Mouse (Mus musculus) CH12.LX (cell line): ENCODE measurements around the gene Gja5. TPM values are rescaled to one million over a fixed set of nuclear protein-coding genes. Genes with fewer than 3 reads are reported as not detected.

Source experiments
- DNase-seq: peaks from one replicate; pipeline ENCODE4 v3.0.0-alpha.2; 2013; ENCODE audit errors: extremely low read depth
- H3K27ac ChIP-seq: 2 replicates; pipeline ENCODE4 v1.5.1; 2012; ENCODE audit warnings: low read depth, mild to moderate bottlenecking, control low read depth, moderate library complexity; ENCODE audit not compliant: insufficient read depth
- H3K27me3 ChIP-seq: replicated peaks from 2 replicates; pipeline ENCODE3; 2012; ENCODE audit warnings: inconsistent platforms
- H3K36me3 ChIP-seq, 2 experiments: replicated peaks in 1 of 2; 2 replicates each; pipeline versions ENCODE3 to v1.6.1; 2012; ENCODE audit warnings: inconsistent platforms in 1 of 2, low read length in 1 of 2, mild to moderate bottlenecking in 1 of 2, mixed read lengths in 1 of 2, moderate library complexity in 1 of 2; ENCODE audit not compliant: control insufficient read depth in 1 of 2, insufficient read depth in 1 of 2
- H3K4me1 ChIP-seq, 2 experiments: 2 replicates each; pipeline ENCODE4 v1.6.1; 2012; ENCODE audit warnings: inconsistent platforms in 1 of 2, moderate library complexity in 1 of 2; ENCODE audit not compliant: insufficient read depth in 2 of 2, control insufficient read depth in 1 of 2
- H3K4me2 ChIP-seq: 2 replicates; pipeline ENCODE4 v1.6.1; 2012; ENCODE audit warnings: low read depth, mild to moderate bottlenecking, control low read depth; ENCODE audit not compliant: poor library complexity, insufficient read depth, severe bottlenecking
- H3K4me3 ChIP-seq, 3 experiments: fragments of 150-350 bp in 1 of 3; sonication (generic) in 1 of 3; replicated peaks in 1 of 3; 2 replicates each; pipeline versions ENCODE3 to v1.5.1; 2011 to 2012; ENCODE audit warnings: low read depth in 2 of 3, low read length in 2 of 3, mild to moderate bottlenecking in 2 of 3, moderate library complexity in 2 of 3, control low read depth in 1 of 3, improper control_type of control experiment in 1 of 3, inconsistent platforms in 1 of 3, mixed read lengths in 1 of 3; ENCODE audit not compliant: poor library complexity in 1 of 3
- H3K79me2 ChIP-seq: replicated peaks from 2 replicates; pipeline ENCODE4 v1.6.1; 2012; ENCODE audit warnings: mild to moderate bottlenecking, moderate library complexity; ENCODE audit not compliant: control insufficient read depth, poor library complexity, insufficient read depth, severe bottlenecking; ENCODE audit errors: extremely low read depth
- H3K9ac ChIP-seq: 2 replicates; pipeline ENCODE4 v1.6.1; 2012; ENCODE audit warnings: low read depth, mild to moderate bottlenecking, control low read depth, moderate library complexity; ENCODE audit not compliant: insufficient read depth
- H3K9me3 ChIP-seq: replicated peaks from 2 replicates; pipeline ENCODE3; 2012; ENCODE audit warnings: low read length, inconsistent platforms, mixed read lengths
- BHLHE40 ChIP-seq: IDR thresholded peaks from 2 replicates; pipeline ENCODE4 v1.6.1; 2011; ENCODE audit warnings: mild to moderate bottlenecking, low read depth, low read length, improper control_type of control experiment
- CHD1 ChIP-seq: IDR thresholded peaks from 2 replicates; pipeline ENCODE4 v1.6.1; 2012; ENCODE audit warnings: low read depth, low read length, improper control_type of control experiment, inconsistent platforms
- CHD2 ChIP-seq: IDR thresholded peaks from 2 replicates; pipeline ENCODE4 v1.6.1; 2011; ENCODE audit warnings: low read length, improper control_type of control experiment
- CTCF ChIP-seq, 2 experiments: IDR thresholded peaks in 1 of 2; conservative IDR thresholded peaks in 1 of 2; 2 replicates each; pipeline ENCODE4 v1.5.1; 2011 to 2012; ENCODE audit warnings: low read depth in 2 of 2, low read length in 2 of 2, improper control_type of control experiment in 1 of 2, inconsistent platforms in 1 of 2, mild to moderate bottlenecking in 1 of 2, moderate library complexity in 1 of 2
- ELF1 ChIP-seq: IDR thresholded peaks from 2 replicates; pipeline ENCODE4 v1.6.1; 2014; ENCODE audit warnings: low read depth, mild to moderate bottlenecking, inconsistent platforms, low read length, improper control_type of control experiment
- EP300 ChIP-seq: IDR thresholded peaks from 2 replicates; pipeline ENCODE4 v1.6.1; 2011; ENCODE audit warnings: low read length, improper control_type of control experiment
- HCFC1 ChIP-seq: IDR thresholded peaks from 2 replicates; pipeline ENCODE4 v1.6.1; 2012; ENCODE audit warnings: low read depth, mild to moderate bottlenecking, inconsistent platforms, low read length, improper control_type of control experiment
- IRF4 ChIP-seq: IDR thresholded peaks from 2 replicates; pipeline ENCODE4 v1.6.1; 2014; ENCODE audit warnings: low read depth, mild to moderate bottlenecking, inconsistent platforms, low read length, improper control_type of control experiment
- KAT2A ChIP-seq: IDR thresholded peaks from 2 replicates; pipeline ENCODE4 v1.6.1; 2012; ENCODE audit warnings: low read length, improper control_type of control experiment, inconsistent platforms; ENCODE audit not compliant: insufficient replicate concordance
- MXI1 ChIP-seq: IDR thresholded peaks from 2 replicates; pipeline ENCODE4 v1.6.1; 2011; ENCODE audit warnings: mild to moderate bottlenecking, low read depth, low read length, improper control_type of control experiment
- MYC ChIP-seq: IDR thresholded peaks from 2 replicates; pipeline ENCODE4 v1.6.1; 2011; ENCODE audit warnings: low read depth, mild to moderate bottlenecking, improper control_type of control experiment, low read length
- POLR2A ChIP-seq: IDR thresholded peaks from 2 replicates; pipeline ENCODE4 v1.6.1; 2011; ENCODE audit warnings: low read depth, mild to moderate bottlenecking, improper control_type of control experiment, low read length
- RAD21 ChIP-seq: IDR thresholded peaks from 2 replicates; pipeline ENCODE4 v1.6.1; 2011; ENCODE audit warnings: low read depth, mild to moderate bottlenecking, low read length, improper control_type of control experiment, moderate library complexity
- RCOR1 ChIP-seq: conservative IDR thresholded peaks from 2 replicates; pipeline ENCODE4 v1.6.1; 2012; ENCODE audit warnings: low read depth, mild to moderate bottlenecking, inconsistent platforms, low read length, improper control_type of control experiment
- SIN3A ChIP-seq: IDR thresholded peaks from 2 replicates; pipeline ENCODE4 v1.6.1; 2012; ENCODE audit warnings: low read length, improper control_type of control experiment, inconsistent platforms
- SMC3 ChIP-seq: IDR thresholded peaks from 2 replicates; pipeline ENCODE4 v1.6.1; 2011; ENCODE audit warnings: low read depth, low read length, improper control_type of control experiment
- TCF12 ChIP-seq: IDR thresholded peaks from 2 replicates; pipeline ENCODE4 v1.6.1; 2014; ENCODE audit warnings: low read depth, mild to moderate bottlenecking, inconsistent platforms, low read length, improper control_type of control experiment
- USF2 ChIP-seq: conservative IDR thresholded peaks from 2 replicates; pipeline ENCODE4 v1.6.1; 2011; ENCODE audit warnings: low read depth, low read length, improper control_type of control experiment
- ZKSCAN1 ChIP-seq: IDR thresholded peaks from 2 replicates; pipeline ENCODE4 v1.6.1; 2012; ENCODE audit warnings: low read depth, inconsistent platforms, low read length, improper control_type of control experiment, borderline replicate concordance
- ZMIZ1 ChIP-seq: IDR thresholded peaks from 2 replicates; pipeline ENCODE4 v1.6.1; 2012; ENCODE audit warnings: low read depth, mild to moderate bottlenecking, inconsistent platforms, low read length, improper control_type of control experiment
- ZNF384 ChIP-seq: IDR thresholded peaks from 2 replicates; pipeline ENCODE4 v1.6.1; 2012; ENCODE audit warnings: low read depth, low read length, improper control_type of control experiment, inconsistent platforms
- dilution Hi-C: fragments of 300-500 bp; cut with MboI; formaldehyde crosslinking; loops from 2 replicates; pipeline ENCODE4 v1.14.3; 2020; ENCODE audit warnings: low sequenced_read_pairs; ENCODE audit not compliant: extremely low pct_unique_long_range_greater_than_20kb, extremely low pct_ligation_motif_present
- in situ Hi-C: fragments of 300-500 bp; cut with MboI; formaldehyde crosslinking; loops from 3 replicates; pipeline ENCODE4 v1.14.3; 2019; ENCODE audit warnings: low sequenced_read_pairs, low pct_ligation_motif_present, low pct_unique_long_range_greater_than_20kb, mixed read lengths
- polyA plus RNA-seq: library from polyadenylated mRNA; unstranded; fragments of >175 nt; gene quantifications from 2 replicates; pipeline ENCODE4 v1.2.1, GENCODE M21; 2012; ENCODE audit warnings: low read depth; ENCODE audit not compliant: insufficient read length
- total RNA-seq, 2 experiments: library from RNA; depleted of rRNA; stranded (reverse); fragments of 300-350 nt in 1 of 2; fragments of >200 nt in 1 of 2; gene quantifications; 2 replicates each; pipeline ENCODE4 v1.2.3; 2012 to 2014

The Gja5 gene
- total and polyA plus RNA-seq, 3 experiments: not detected

GRCm38 (mm10) chr3:96974467-96974866 lies 70.0 kb downstream of the Gja5 start (continued):
- TF ChIP-seq CHD1 (no peak), MXI1 (no peak), EP300 (peak; percentile 70)
- TF ChIP-seq, all 38 proteins: peak for 7

GRCm38 (mm10) chr3:96975628-96976027 lies 71.1 kb downstream of the Gja5 start:
- Histone ChIP-seq H3K4me1 (peaks cover 6 to 35% of the 10 kb centered on the region in 2 experiments), H3K79me2 (no peaks in the 10 kb centered on the region), H3K4me2 (no peak overlapping the region), H3K27ac (no peak overlapping the region), H3K9ac (no peak overlapping the region), H3K9me3 (no peaks in the 10 kb centered on the region), H3K36me3 (no peaks in the 10 kb centered on the region), H3K27me3 (peaks cover 6% of the 10 kb centered on the region), H3K4me3 (no peak overlapping the region)
- no peak for DNase-seq
- in situ Hi-C loops (no loop called here), dilution Hi-C loops (no loop called here)
- TF ChIP-seq MYC (no peak), SMC3 (no peak), ELF1 (no peak), CTCF (conservative IDR thresholded peaks at IDR 0.05 in 1 of 2, IDR thresholded peaks at IDR 0.05 in 1 of 2; ENCODE audit: low read depth in 2 of 2, low read length in 2 of 2) (no peak), RCOR1 (no peak), POLR2A (no peak), TCF12 (no peak), ZMIZ1 (no peak), CHD2 (no peak), BHLHE40 (no peak), CHD1 (no peak), IRF4 (no peak), USF2 (no peak), RAD21 (no peak), SIN3A (no peak), HCFC1 (no peak), KAT2A (no peak)

DNA sequence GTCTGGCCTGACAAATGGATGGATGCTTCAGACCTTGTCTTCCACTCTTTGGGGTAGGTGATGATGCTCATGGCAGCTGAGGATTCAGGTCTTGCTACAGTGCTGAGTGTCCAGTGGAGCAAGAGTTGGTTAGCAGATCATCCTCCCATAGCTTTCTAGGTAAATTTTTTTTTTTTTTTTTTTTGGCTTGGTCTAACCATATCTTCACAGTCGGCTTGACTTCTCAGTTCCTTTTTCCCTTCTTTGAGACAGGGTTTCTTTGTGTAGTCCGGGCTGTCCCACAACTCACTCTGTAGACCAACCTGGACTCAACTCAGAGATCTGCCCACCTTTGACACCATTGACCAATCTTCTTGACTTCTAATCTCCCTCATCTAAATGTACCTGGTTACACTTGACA lies 73.0 kb downstream of the Gja5 start:
- DNase-seq: peak; percentile 48
- dilution Hi-C loops (no loop called here), in situ Hi-C loops (no loop called here)
- no peaks in the 10 kb centered on the region for H3K36me3 ChIP-seq
- no peak overlapping the region for H3K9ac ChIP-seq
- H3K79me2 ChIP-seq: no peaks in the 10 kb centered on the region
- no peaks in the 10 kb centered on the region for H3K9me3 ChIP-seq
- peaks cover 6% of the 10 kb centered on the region for H3K27me3 ChIP-seq
- no peak overlapping the region for H3K4me3 ChIP-seq
- H3K27ac ChIP-seq: no peak overlapping the region
- no peak overlapping the region for H3K4me2 ChIP-seq
- TF ChIP-seq EP300 (peak; percentile 88), RCOR1 (no peak), BHLHE40 (no peak), ZNF384 (peak; percentile 97), POLR2A (no peak), KAT2A (no peak), CHD2 (no peak), TCF12 (no peak), IRF4 (peak; percentile 87), CHD1 (no peak), MXI1 (no peak), ZKSCAN1 (no peak)
- peaks cover 6 to 35% of the 10 kb centered on the region in 2 experiments for H3K4me1 ChIP-seq
